Mouse (Mus musculus) forebrain, embryonic 11.5 days (tissue): Measurements from ENCODE around the gene Agmo. TPM values are rescaled to one million over a fixed set of nuclear protein-coding genes. Genes with fewer than 3 reads are reported as not detected.

Experiments
- ATAC-seq: fragments of 200-750 bp; cut with Nextera tagmentation; replicated peaks from 2 replicates; pipeline ENCODE4 v1.8.0; 2017; ENCODE audit warnings: moderate TSS enrichment; ENCODE audit not compliant: low FRiP score
- DNase-seq: peaks from one replicate; pipeline ENCODE4 v3.0.0-alpha.2; 2017; ENCODE audit warnings: low spot score
- H3K27ac ChIP-seq: fragments of 300-500 bp; sonication (generic); 2 replicates; pipeline ENCODE4 v1.5.1; 2014; ENCODE audit warnings: low read depth, low read length
- H3K27me3 ChIP-seq: fragments of 300-500 bp; sonication (generic); 2 replicates; pipeline ENCODE4 v1.6.1; 2014; ENCODE audit warnings: mild to moderate bottlenecking, low read length, mixed read lengths; ENCODE audit not compliant: control insufficient read depth, insufficient read depth
- H3K36me3 ChIP-seq: fragments of 300-500 bp; sonication (generic); 2 replicates; pipeline ENCODE4 v1.6.1; 2014; ENCODE audit warnings: mild to moderate bottlenecking, low read length, moderate library complexity, mixed read lengths; ENCODE audit not compliant: control insufficient read depth, insufficient read depth
- H3K4me1 ChIP-seq: fragments of 300-500 bp; sonication (generic); replicated peaks from 2 replicates; pipeline ENCODE4 v1.6.1; 2014; ENCODE audit warnings: low read length, mixed read lengths; ENCODE audit not compliant: control insufficient read depth, insufficient read depth
- H3K4me2 ChIP-seq: fragments of 300-500 bp; sonication (generic); 2 replicates; pipeline ENCODE4 v1.6.1; 2014; ENCODE audit warnings: low read depth, mild to moderate bottlenecking, low read length, moderate library complexity, mixed read lengths; ENCODE audit not compliant: severe bottlenecking
- H3K4me3 ChIP-seq: fragments of 300-500 bp; sonication (generic); 2 replicates; pipeline ENCODE4 v1.5.1; 2014; ENCODE audit warnings: low read depth, low read length
- H3K9ac ChIP-seq: fragments of 300-500 bp; sonication (generic); 2 replicates; pipeline ENCODE4 v1.6.1; 2014; ENCODE audit warnings: low read length
- H3K9me3 ChIP-seq: fragments of 300-500 bp; sonication (generic); 2 replicates; pipeline ENCODE4 v1.6.1; 2016; ENCODE audit warnings: low read length, mixed read lengths; ENCODE audit not compliant: control insufficient read depth
- WGBS: fragments of 180-500 bp; shearing (Covaris S2); extraction: QIAGEN DNeasy Blood & Tissue Kit; methylation state at CpG from one replicate; pipeline ENCODE4 v1.1.7; 2014; 5-methylcytosine and 5-hydroxymethylcytosine counted together
- polyA plus RNA-seq: library from polyadenylated mRNA; unstranded; fragments of >200 nt; fragmentation: Nextera tagmentation; extraction: Ambion mirVana; gene quantifications from 2 replicates; pipeline ENCODE4 v1.2.1, GENCODE M21; 2014

Gene Agmo
- polyA plus RNA-seq = 0.37 TPM in 2 replicates

DNA sequence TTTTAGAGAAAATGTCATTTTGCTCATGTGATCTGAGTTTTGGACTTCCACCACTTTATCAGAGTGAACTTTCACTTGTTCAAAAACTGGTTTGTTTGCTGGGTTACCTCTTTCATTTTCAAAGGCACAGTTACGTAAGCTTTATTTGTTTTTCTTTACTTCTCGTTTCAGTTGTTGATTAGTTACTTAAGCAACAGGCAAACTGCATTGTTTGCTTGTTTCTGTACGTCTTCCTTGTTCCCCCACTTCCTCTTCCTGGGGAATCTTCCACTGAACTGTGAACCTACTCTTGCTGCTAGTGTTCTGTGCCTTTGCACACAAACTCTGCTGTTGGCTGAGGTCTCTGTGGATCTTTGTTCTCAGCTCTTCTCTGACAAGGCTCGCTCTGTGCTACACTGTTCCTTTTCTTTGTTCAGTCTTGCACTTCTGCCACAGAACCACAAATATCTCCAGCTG lies at the start of gene Agmo:
Gene Agmo (plus strand): TSS at position 76 of the 456 bp plus-strand sequence.
- DNase-seq = no peak
- no peaks in the 10 kb centered on the region for H3K36me3 ChIP-seq
- H3K4me2 ChIP-seq = no peak within 1 kb of the TSS
- H3K27me3 ChIP-seq = no peaks in the 10 kb centered on the region
- no peak for ATAC-seq
- no peaks in the 10 kb centered on the region for H3K4me1 ChIP-seq
- no peak within 1 kb of the TSS for H3K4me3 ChIP-seq
- no peak within 1 kb of the TSS for H3K9ac ChIP-seq
- no peaks in the 10 kb centered on the region for H3K9me3 ChIP-seq
- no peak within 1 kb of the TSS for H3K27ac ChIP-seq
- WGBS = 61% methylated on average over 4 of the region's 4 CpGs

DNA sequence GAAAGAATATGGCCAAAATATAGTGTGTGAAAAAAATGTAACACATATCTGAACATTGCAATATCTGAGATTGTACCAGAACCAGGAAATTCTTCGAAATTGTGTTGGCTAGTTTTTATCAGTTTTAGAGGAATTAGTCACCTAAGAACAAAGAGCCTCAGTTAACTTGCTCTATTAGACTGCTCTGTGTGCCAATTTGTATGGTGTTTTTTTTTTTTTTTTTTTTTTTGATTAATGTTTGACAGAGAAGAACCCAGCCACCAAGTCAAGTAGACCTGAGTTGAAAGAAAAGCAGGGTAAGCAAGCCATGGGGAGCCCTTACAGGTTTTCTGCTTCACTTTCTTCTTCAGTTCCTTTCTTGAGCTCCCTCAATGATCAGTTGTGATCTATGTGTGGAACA lies 10.3 kb upstream of the Agmo start:
- DNase-seq (no peak), ATAC-seq (no peak)
- Histone ChIP-seq H3K4me3 (no peak overlapping the region), H3K27ac (no peak overlapping the region), H3K36me3 (no peaks in the 10 kb centered on the region), H3K9ac (no peak overlapping the region), H3K27me3 (no peaks in the 10 kb centered on the region), H3K4me1 (no peaks in the 10 kb centered on the region), H3K9me3 (no peaks in the 10 kb centered on the region), H3K4me2 (no peak overlapping the region)
- 81% methylated on average over 1 of the region's 1 CpGs for WGBS

DNA sequence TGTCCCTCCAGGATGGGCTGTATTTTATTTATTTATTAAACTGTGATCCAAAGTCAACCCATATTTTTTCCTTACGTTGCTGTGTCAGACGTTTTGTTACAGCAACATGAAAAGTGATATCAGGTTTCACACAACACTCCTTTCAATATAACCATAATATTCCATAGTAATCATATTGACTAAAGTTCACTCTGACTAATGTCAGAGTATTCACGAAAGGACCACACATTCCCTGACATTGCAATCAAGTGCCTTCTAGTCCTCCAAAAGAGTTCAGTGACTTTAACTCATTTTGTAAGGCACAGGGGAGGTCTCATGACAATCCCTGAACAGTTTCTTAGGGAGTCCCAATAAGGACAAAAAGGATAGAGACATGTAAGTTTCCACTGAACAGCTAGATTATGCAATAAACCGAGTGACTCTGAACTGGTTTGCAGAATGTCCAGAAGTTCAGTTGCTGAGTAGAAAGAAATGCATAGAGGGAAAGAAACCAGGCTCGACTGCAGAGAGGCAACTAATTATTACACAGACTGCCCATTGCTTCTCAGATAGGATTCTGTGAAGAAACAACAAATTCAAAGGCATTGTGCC lies 371 bp upstream of the Agmo start:
- no peaks in the 10 kb centered on the region for H3K36me3 ChIP-seq
- ATAC-seq = no peak
- no peak overlapping the region for H3K4me3 ChIP-seq
- no peak overlapping the region for H3K4me2 ChIP-seq
- H3K27ac ChIP-seq = no peak overlapping the region
- H3K27me3 ChIP-seq = no peaks in the 10 kb centered on the region
- DNase-seq = no peak
- 79% methylated on average over 5 of the region's 5 CpGs for WGBS
- no peaks in the 10 kb centered on the region for H3K9me3 ChIP-seq
- H3K4me1 ChIP-seq = no peaks in the 10 kb centered on the region
- no peak overlapping the region for H3K9ac ChIP-seq

DNA sequence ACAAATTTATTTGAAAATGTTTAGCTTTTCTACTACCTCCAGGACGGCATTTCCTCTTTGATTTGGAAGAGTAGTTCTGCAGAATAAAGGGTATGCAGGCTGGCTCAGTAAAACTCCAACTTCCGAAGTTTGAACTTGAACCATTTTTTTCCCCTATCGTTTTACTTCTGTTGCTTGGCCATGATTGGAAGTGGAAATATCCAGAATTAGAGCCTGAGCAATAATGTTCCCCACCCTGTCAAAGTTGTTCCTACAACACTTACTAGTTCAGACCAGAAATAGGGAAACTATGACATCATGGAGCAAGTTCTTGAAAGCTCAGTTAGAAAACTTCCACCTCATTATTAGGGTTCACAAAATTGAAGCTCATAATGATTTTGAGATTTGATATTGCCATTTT lies 1.0 kb downstream of the Agmo start:
- 86% methylated on average over 3 of the region's 3 CpGs for WGBS
- Histone ChIP-seq H3K4me2 (no peak overlapping the region), H3K4me1 (no peaks in the 10 kb centered on the region), H3K9ac (no peak overlapping the region), H3K36me3 (no peaks in the 10 kb centered on the region), H3K27me3 (no peaks in the 10 kb centered on the region), H3K9me3 (no peaks in the 10 kb centered on the region), H3K27ac (no peak overlapping the region), H3K4me3 (no peak overlapping the region)
- no peak for DNase-seq
- ATAC-seq = no peak

DNA sequence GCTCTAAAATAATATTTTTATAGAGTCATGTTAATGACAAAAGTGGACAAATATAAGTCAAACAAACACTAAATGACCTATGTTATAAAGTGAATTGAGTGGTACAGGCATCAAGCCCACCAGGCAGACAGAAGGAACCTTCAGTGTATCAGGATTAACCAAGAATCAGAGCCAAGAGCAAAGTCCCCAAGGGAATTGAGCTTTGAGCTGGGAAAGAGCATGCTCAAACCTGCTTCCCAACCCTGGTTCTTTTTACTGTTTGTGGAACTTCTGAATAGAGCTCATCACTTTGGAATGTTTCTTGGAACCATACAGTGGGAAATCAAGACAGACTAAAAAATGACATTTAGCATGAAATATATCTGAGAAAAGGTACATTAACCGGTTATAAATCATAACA lies 3.4 kb downstream of the Agmo start:
- DNase-seq (no peak), ATAC-seq (no peak)
- Histone ChIP-seq H3K4me1 (no peaks in the 10 kb centered on the region), H3K4me2 (no peak overlapping the region), H3K4me3 (no peak overlapping the region), H3K9me3 (no peaks in the 10 kb centered on the region), H3K27ac (no peak overlapping the region), H3K27me3 (no peaks in the 10 kb centered on the region), H3K36me3 (no peaks in the 10 kb centered on the region), H3K9ac (no peak overlapping the region)
- WGBS = 88% methylated on average over 1 of the region's 1 CpGs

DNA sequence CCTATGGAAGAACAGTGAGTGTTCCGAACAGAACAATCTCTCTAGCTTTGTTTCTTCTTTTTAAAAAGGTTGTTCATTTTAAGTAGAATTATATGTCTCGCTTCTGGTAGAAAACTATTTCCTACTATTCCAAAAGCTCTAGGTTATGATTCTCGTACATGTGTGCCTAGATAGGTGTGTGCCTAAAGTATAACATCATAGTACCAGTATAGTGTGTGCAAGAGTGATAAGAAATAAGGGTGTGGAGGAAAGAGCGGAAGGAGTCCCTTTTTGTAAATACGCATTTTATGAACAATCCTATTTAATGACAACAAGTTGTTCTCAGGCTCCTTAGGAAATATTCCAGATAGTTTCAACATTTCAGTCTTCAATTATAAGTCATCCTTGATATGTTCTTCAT lies 10.2 kb downstream of the Agmo start:
- H3K4me3 ChIP-seq = no peak overlapping the region
- no peaks in the 10 kb centered on the region for H3K36me3 ChIP-seq
- 92% methylated on average over 5 of the region's 5 CpGs for WGBS
- no peaks in the 10 kb centered on the region for H3K4me1 ChIP-seq
- H3K9me3 ChIP-seq = no peaks in the 10 kb centered on the region
- H3K27ac ChIP-seq = no peak overlapping the region
- no peak overlapping the region for H3K4me2 ChIP-seq
- ATAC-seq (no peak), DNase-seq (no peak)
- H3K27me3 ChIP-seq = no peaks in the 10 kb centered on the region
- H3K9ac ChIP-seq = no peak overlapping the region

DNA sequence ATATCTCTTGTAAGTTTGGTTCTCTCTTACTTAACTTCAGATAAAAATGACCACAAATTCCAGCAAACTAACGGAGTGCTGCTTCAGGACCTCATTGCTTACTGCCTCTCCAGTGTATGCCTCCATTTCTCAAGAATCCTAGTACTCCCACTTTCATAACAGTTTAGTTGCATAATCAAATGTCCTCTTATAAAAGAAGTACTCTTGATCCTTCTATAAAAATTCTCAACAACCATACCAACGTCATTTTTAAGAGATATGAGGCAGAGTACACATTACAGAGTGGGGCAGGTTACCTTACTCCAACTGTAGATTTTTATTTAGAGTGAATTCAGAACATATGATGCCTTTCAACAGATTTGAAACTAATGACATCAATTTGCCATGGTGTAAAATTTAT lies 15.7 kb downstream of the Agmo start:
- H3K36me3 ChIP-seq = no peaks in the 10 kb centered on the region
- no peak overlapping the region for H3K4me2 ChIP-seq
- no peaks in the 10 kb centered on the region for H3K4me1 ChIP-seq
- no peak for DNase-seq
- H3K9me3 ChIP-seq = no peaks in the 10 kb centered on the region
- no peak for ATAC-seq
- 80% methylated on average over 2 of the region's 2 CpGs for WGBS
- H3K27ac ChIP-seq = no peak overlapping the region
- H3K4me3 ChIP-seq = no peak overlapping the region
- no peaks in the 10 kb centered on the region for H3K27me3 ChIP-seq
- no peak overlapping the region for H3K9ac ChIP-seq

DNA sequence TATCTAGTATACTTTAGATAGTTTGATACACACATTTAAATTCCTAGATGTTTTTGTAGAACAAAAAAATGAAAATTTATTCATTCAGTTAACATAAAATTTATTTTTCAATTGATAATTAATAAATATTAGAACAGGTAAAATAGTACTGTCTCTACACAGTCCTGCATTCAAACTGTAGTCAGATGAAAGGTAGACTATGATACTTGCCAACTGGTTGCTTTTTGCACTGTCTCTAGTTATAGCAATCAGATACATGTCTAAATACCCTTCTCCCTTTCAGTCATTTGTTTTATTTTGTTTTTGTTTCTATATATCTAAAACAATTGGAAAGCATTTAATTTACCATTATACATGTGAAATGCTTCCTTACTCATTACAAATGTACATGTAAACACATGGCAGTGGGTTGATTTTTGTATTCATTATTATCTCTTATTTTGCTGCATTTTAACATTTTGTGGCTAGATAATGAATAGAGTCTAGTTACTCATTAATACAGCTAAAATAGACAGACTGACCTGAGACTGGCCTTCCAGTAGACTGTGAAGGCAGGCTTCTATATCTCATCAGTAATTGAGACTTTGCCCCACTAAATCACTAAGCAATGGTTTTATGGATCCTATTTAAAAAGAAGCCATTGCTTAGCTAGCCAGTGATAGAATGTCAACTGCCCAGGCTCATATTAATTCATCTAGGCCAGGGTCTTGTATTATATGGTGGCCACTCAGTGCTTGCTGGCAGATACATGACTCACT lies 18.5 kb downstream of the Agmo start:
- no peak overlapping the region for H3K27ac ChIP-seq
- no peak overlapping the region for H3K4me3 ChIP-seq
- H3K9ac ChIP-seq = no peak overlapping the region
- no peak for ATAC-seq
- no peaks in the 10 kb centered on the region for H3K27me3 ChIP-seq
- no peaks in the 10 kb centered on the region for H3K4me1 ChIP-seq
- H3K4me2 ChIP-seq = no peak overlapping the region
- no peaks in the 10 kb centered on the region for H3K36me3 ChIP-seq
- no peaks in the 10 kb centered on the region for H3K9me3 ChIP-seq
- no peak for DNase-seq

DNA sequence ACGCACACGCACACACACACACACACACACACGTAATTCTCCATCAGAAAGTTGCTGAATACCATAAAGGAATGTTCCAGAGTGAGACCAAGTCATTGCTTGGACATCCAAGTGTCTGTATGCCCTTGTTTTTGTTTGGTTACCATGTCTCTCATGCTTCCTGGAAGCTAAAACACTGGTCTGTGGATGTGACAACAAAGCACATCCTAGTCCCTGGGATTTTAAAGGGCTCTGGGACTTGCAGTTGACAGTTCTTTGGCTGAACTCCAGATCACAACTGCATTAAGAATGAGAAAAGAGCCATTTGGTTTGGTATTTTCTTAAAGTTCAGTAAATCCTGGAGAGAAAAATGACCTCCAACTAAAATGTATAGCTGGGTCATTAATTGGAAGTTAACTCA lies 22.2 kb downstream of the Agmo start:
- no peak overlapping the region for H3K4me2 ChIP-seq
- no peak for DNase-seq
- H3K9ac ChIP-seq = no peak overlapping the region
- H3K9me3 ChIP-seq = no peaks in the 10 kb centered on the region
- 87% methylated on average over 3 of the region's 3 CpGs for WGBS
- H3K4me3 ChIP-seq = no peak overlapping the region
- H3K27ac ChIP-seq = no peak overlapping the region
- no peaks in the 10 kb centered on the region for H3K4me1 ChIP-seq
- H3K27me3 ChIP-seq = no peaks in the 10 kb centered on the region
- no peaks in the 10 kb centered on the region for H3K36me3 ChIP-seq
- ATAC-seq = no peak
